Mouse (Mus musculus) testis, adult 2 months (tissue): ENCODE results near the gene Hfe2. TPM values are rescaled to one million over a fixed set of nuclear protein-coding genes. Genes with fewer than 3 reads are reported as not detected.

Source experiments
- H3K27ac ChIP-seq: fragments of 200-500 bp; 2 replicates; pipeline ENCODE4 v1.5.1; 2012; ENCODE audit warnings: low read depth, low read length; ENCODE audit not compliant: control insufficient read depth, insufficient read depth
- H3K27me3 ChIP-seq: fragments of 200-500 bp; 2 replicates; pipeline ENCODE4 v1.6.1; 2012; ENCODE audit warnings: mild to moderate bottlenecking, low read length, moderate library complexity; ENCODE audit not compliant: control insufficient read depth, insufficient read depth
- H3K36me3 ChIP-seq: fragments of 200-500 bp; 2 replicates; pipeline ENCODE4 v1.6.1; 2012; ENCODE audit warnings: mild to moderate bottlenecking, low read length; ENCODE audit not compliant: control insufficient read depth, insufficient read depth
- H3K4me1 ChIP-seq: fragments of 200-500 bp; 2 replicates; pipeline ENCODE4 v1.6.1; 2012; ENCODE audit warnings: low read length; ENCODE audit not compliant: control insufficient read depth, insufficient read depth
- H3K4me3 ChIP-seq: fragments of 200-500 bp; 2 replicates; pipeline ENCODE4 v1.5.1; 2012; ENCODE audit warnings: low read depth, mild to moderate bottlenecking, low read length, moderate library complexity, mixed read lengths; ENCODE audit not compliant: control insufficient read depth
- CTCF ChIP-seq: fragments of 200-500 bp; IDR thresholded peaks from 2 replicates; pipeline ENCODE4 v1.5.1; 2012; ENCODE audit warnings: low read depth, mild to moderate bottlenecking, inconsistent platforms, low read length, moderate library complexity; ENCODE audit not compliant: control insufficient read depth, insufficient read depth, insufficient replicate concordance
- POLR2A ChIP-seq: fragments of 200-500 bp; IDR thresholded peaks from 2 replicates; pipeline ENCODE4 v1.6.1; 2012; ENCODE audit warnings: low read depth, mild to moderate bottlenecking, inconsistent platforms, low read length, moderate library complexity; ENCODE audit not compliant: control insufficient read depth
- polyA plus RNA-seq: library from polyadenylated mRNA; depleted of rRNA; stranded (reverse); fragments of >200 nt; gene quantifications from 2 replicates; pipeline ENCODE4 v1.2.3, GENCODE M21; 2012; rRNA removed

The Hfe2 gene
- polyA plus RNA-seq, 1 experiment = 7.8 TPM

GRCm38 (mm10) chr3:96576005-96576658 lies 51.2 kb downstream of the Hfe2 start:
- no peak overlapping the region for H3K4me3 ChIP-seq
- no peaks in the 10 kb centered on the region for H3K36me3 ChIP-seq
- H3K4me1 ChIP-seq = peaks cover 30% of the 10 kb centered on the region
- H3K27ac ChIP-seq = peak overlapping the region; percentile 87
- no peaks in the 10 kb centered on the region for H3K27me3 ChIP-seq
- TF ChIP-seq POLR2A (no peak), CTCF (no peak)

GRCm38 (mm10) chr3:96576690-96577541 lies 51.9 kb downstream of the Hfe2 start, which contains the start of gene Gm16253:
Gene Gm16253 (plus strand): TSS chr3:96576984.
- TF ChIP-seq CTCF (no peak), POLR2A (no peak)
- H3K27me3 ChIP-seq = no peaks in the 10 kb centered on the region
- no peaks in the 10 kb centered on the region for H3K36me3 ChIP-seq
- H3K27ac ChIP-seq = peak within 1 kb of the TSS; percentile 87
- peaks cover 29% of the 10 kb centered on the region for H3K4me1 ChIP-seq
- no peak within 1 kb of the TSS for H3K4me3 ChIP-seq

GRCm38 (mm10) chr3:96577566-96577965 lies 52.6 kb downstream of the Hfe2 start:
- H3K4me1 ChIP-seq = peaks cover 29% of the 10 kb centered on the region
- no peak overlapping the region for H3K4me3 ChIP-seq
- no peaks in the 10 kb centered on the region for H3K36me3 ChIP-seq
- H3K27me3 ChIP-seq = no peaks in the 10 kb centered on the region
- TF ChIP-seq POLR2A (no peak), CTCF (no peak)
- peak overlapping the region; percentile 80 for H3K27ac ChIP-seq

Other genes with a start within 250 kb of the Hfe2 start
- gene Fcgr1, start 231.2 kb upstream of the Hfe2 start, polyA plus RNA-seq = 0.19 and 0.23 TPM in 2 replicates
- gene BC107364, start 72.9 kb upstream of the Hfe2 start, polyA plus RNA-seq = 4.7 and 5.5 TPM in 2 replicates
- gene Txnip, start 32.8 kb downstream of the Hfe2 start, polyA plus RNA-seq = 73.8 and 75.5 TPM in 2 replicates
- gene Gm16253, start 51.8 kb downstream of the Hfe2 start, polyA plus RNA-seq = not detected in 2 replicates
- 13.9 and 17.8 TPM in 2 replicates for gene Polr3gl, start 69.0 kb downstream of the Hfe2 start, polyA plus RNA-seq
- 0.12 TPM in 1 of 2 replicates, not detected in the other for gene Ankrd34a, start 71.5 kb downstream of the Hfe2 start, polyA plus RNA-seq
- gene Lix1l, start 76.0 kb downstream of the Hfe2 start, polyA plus RNA-seq = 6.2 and 8.1 TPM in 2 replicates
- 8.0 and 8.7 TPM in 2 replicates for gene Rbm8a, start 104.8 kb downstream of the Hfe2 start, polyA plus RNA-seq
- 90.1 and 107 TPM in 2 replicates for gene Pex11b, start 110.2 kb downstream of the Hfe2 start, polyA plus RNA-seq
- gene Gm42957, start 110.3 kb downstream of the Hfe2 start, polyA plus RNA-seq = 0.05 and 0.06 TPM in 2 replicates
- 1.0 and 1.2 TPM in 2 replicates for gene Itga10, start 120.4 kb downstream of the Hfe2 start, polyA plus RNA-seq
- gene Ankrd35, start 145.0 kb downstream of the Hfe2 start, polyA plus RNA-seq = 0.48 and 0.52 TPM in 2 replicates
- 6.9 and 7.2 TPM in 2 replicates for gene Pias3, start 171.2 kb downstream of the Hfe2 start, polyA plus RNA-seq
- 2.1 TPM in 2 replicates for gene Nudt17, start 183.4 kb downstream of the Hfe2 start, polyA plus RNA-seq
- gene Polr3c, start 202.5 kb downstream of the Hfe2 start, polyA plus RNA-seq = 40.1 and 40.4 TPM in 2 replicates
- 8.4 and 9.4 TPM in 2 replicates for gene Rnf115, start 202.5 kb downstream of the Hfe2 start, polyA plus RNA-seq